Mouse (Mus musculus): ENCODE data around the gene Ccdc51. TPM values are rescaled to one million over a fixed set of nuclear protein-coding genes. Genes with fewer than 3 reads are reported as not detected.

Ccdc51 gene
- polyA plus RNA-seq, 1 experiment from 2014 or later: 13.9 TPM

DNA sequence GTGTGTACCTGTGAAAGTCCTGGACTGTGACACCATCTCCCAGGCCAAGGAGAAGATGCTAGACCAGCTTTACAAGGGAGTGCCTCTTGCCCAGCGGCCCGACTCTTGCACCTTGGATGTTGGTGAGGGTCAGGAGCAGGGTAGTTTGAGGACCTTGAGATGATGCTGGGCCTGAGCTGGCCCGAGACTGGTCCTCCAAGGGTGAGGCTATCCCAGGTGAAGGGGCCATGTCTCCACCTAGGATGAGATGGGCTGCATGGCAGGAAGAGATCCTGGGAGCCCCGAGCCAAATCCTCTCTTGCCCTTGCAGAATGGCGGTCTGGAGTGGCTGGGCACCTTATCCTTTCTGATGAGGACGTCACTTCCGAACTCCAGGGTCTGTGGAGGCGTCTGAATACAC, 31.0 kb downstream of the Ccdc51 start:
- ATAC-seq (ENCODE audit: insufficient number of reproducible peaks, insufficient read depth, low FRiP score, low TSS enrichment): no peak
- no peak overlapping the region for H3K4me3 ChIP-seq
- no peaks in the 10 kb centered on the region for H3K9me3 ChIP-seq
- 90% methylated on average over 8 of the region's 8 CpGs for WGBS
- peaks cover 100% of the 10 kb centered on the region for H3K36me3 ChIP-seq
- H3K9ac ChIP-seq: no peak overlapping the region
- no peak overlapping the region for H3K27ac ChIP-seq
- H3K4me1 ChIP-seq: no peaks in the 10 kb centered on the region
- H3K27me3 ChIP-seq: no peaks in the 10 kb centered on the region
- no peak overlapping the region for H3K4me2 ChIP-seq (replicated peaks)

GRCm38 (mm10) chr9:109114276-109114675, 32.0 kb downstream of the Ccdc51 start:
- no peak overlapping the region for H3K4me3 ChIP-seq
- no peak overlapping the region for H3K9ac ChIP-seq
- no peak overlapping the region for H3K27ac ChIP-seq
- H3K36me3 ChIP-seq: peaks cover 99% of the 10 kb centered on the region
- no peaks in the 10 kb centered on the region for H3K27me3 ChIP-seq
- no peaks in the 10 kb centered on the region for H3K4me1 ChIP-seq
- H3K9me3 ChIP-seq: no peaks in the 10 kb centered on the region
- WGBS: 95% methylated on average over 11 of the region's 11 CpGs
- no peak overlapping the region for H3K4me2 ChIP-seq (replicated peaks)
- ATAC-seq (ENCODE audit: insufficient number of reproducible peaks, insufficient read depth, low FRiP score, low TSS enrichment): no peak

DNA sequence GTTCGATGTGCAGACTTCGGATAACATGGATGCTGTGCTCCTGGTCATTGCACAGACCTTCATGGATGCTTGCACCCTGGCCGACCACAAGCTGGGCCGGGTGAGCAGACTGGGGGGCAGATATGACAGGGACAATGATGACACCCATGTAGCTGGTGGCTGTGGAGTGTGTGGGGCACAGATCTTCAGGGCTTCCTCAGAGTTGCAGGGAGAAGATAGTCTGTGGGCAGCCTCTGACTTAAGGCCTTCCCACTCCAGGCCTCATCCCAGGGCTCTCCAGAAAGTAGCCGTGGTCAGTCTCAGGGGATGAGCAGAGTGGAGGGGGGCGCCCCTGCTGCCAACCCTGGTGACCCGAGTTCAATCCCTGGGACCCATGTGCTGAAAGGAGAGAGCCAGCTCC, 32.6 kb downstream of the Ccdc51 start:
- Histone ChIP-seq H3K9ac (no peak overlapping the region), H3K4me3 (no peak overlapping the region), H3K36me3 (peaks cover 99% of the 10 kb centered on the region), H3K9me3 (no peaks in the 10 kb centered on the region), H3K4me1 (no peaks in the 10 kb centered on the region), H3K27ac (no peak overlapping the region), H3K4me2 (replicated peaks) (no peak overlapping the region), H3K27me3 (no peaks in the 10 kb centered on the region)
- ATAC-seq (ENCODE audit: insufficient number of reproducible peaks, insufficient read depth, low FRiP score, low TSS enrichment): no peak
- 88% methylated on average over 7 of the region's 7 CpGs for WGBS

DNA sequence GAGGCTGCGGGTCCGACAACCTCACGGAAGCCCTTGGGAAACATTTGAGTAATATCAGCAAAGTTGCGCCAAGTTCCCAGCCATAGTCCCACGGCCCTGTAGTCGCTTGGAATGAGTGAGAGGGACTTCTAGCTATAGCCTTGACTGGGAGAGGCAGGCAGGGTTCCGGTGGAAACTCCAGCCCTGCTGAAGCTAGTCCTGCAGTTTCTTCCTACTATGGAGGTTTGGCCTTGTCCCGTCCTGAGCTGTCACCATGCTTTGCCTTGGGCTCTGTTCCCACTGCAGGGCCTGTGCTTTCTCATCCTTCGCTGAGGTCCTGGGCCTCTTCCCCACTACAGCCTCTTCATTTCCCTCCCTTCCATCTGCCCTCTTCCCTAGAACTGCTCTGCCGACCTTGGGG, 33.9 kb downstream of the Ccdc51 start:
- H3K36me3 ChIP-seq: peaks cover 91% of the 10 kb centered on the region
- WGBS: 92% methylated on average over 10 of the region's 10 CpGs
- ATAC-seq (ENCODE audit: insufficient number of reproducible peaks, insufficient read depth, low FRiP score, low TSS enrichment): no peak

GRCm38 (mm10) chr9:109118106-109118505, 35.8 kb downstream of the Ccdc51 start:
- Histone ChIP-seq H3K4me2 (replicated peaks) (no peak overlapping the region), H3K9ac (no peak overlapping the region), H3K27me3 (no peaks in the 10 kb centered on the region), H3K9me3 (no peaks in the 10 kb centered on the region), H3K27ac (no peak overlapping the region), H3K4me1 (no peaks in the 10 kb centered on the region), H3K4me3 (no peak overlapping the region), H3K36me3 (peaks cover 72% of the 10 kb centered on the region)
- WGBS: 87% methylated on average over 4 of the region's 4 CpGs
- ATAC-seq (ENCODE audit: insufficient number of reproducible peaks, insufficient read depth, low FRiP score, low TSS enrichment): no peak

More for the DNA sequence above, 33.9 kb downstream of the Ccdc51 start:
- H3K27ac ChIP-seq: no peak overlapping the region
- H3K4me1 ChIP-seq: no peaks in the 10 kb centered on the region
- no peak overlapping the region for H3K4me3 ChIP-seq
- H3K9ac ChIP-seq: no peak overlapping the region
- H3K9me3 ChIP-seq: no peaks in the 10 kb centered on the region
- no peak overlapping the region for H3K4me2 ChIP-seq (replicated peaks)
- H3K27me3 ChIP-seq: no peaks in the 10 kb centered on the region

- Histone ChIP-seq H3K36me3 (peaks cover 57% of the 10 kb centered on the region), H3K4me2 (replicated peaks) (no peak overlapping the region), H3K9me3 (no peaks in the 10 kb centered on the region), H3K27ac (no peak overlapping the region), H3K27me3 (no peaks in the 10 kb centered on the region), H3K9ac (no peak overlapping the region), H3K4me3 (no peak overlapping the region), H3K4me1 (no peaks in the 10 kb centered on the region)
- 94% methylated on average over 9 of the region's 9 CpGs for WGBS
- ATAC-seq (ENCODE audit: insufficient number of reproducible peaks, insufficient read depth, low FRiP score, low TSS enrichment): no peak
Measured at GRCm38 (mm10) chr9:109119571-109119970, 37.3 kb downstream of the Ccdc51 start.

DNA sequence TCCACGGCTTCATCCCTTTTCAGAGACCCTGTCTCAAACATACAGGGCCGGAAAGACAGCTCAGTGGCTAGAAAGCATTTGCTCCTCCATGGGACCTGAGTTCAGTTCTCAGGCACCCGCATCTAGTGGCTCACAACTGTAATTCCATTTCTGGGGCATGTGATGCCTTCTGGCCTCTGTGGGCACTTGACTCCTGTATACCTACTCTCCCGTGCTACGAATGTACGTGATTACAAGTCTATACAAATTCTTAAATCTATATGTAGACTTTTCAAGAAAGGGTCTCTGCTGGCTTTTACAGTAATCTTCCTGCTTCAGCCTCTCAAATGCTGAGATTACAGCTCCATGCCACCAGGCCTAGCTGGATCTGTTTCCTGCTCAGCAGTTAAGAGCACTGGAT, 38.7 kb downstream of the Ccdc51 start:
- Histone ChIP-seq H3K4me2 (replicated peaks) (no peak overlapping the region), H3K4me3 (no peak overlapping the region), H3K27me3 (no peaks in the 10 kb centered on the region), H3K27ac (no peak overlapping the region), H3K36me3 (peaks cover 43% of the 10 kb centered on the region), H3K4me1 (no peaks in the 10 kb centered on the region), H3K9ac (no peak overlapping the region), H3K9me3 (no peaks in the 10 kb centered on the region)
- ATAC-seq (ENCODE audit: insufficient number of reproducible peaks, insufficient read depth, low FRiP score, low TSS enrichment): no peak
- WGBS: 87% methylated on average over 6 of the region's 6 CpGs

- Histone ChIP-seq H3K4me3 (no peak overlapping the region), H3K9ac (no peak overlapping the region), H3K4me1 (no peaks in the 10 kb centered on the region), H3K36me3 (peaks cover 27% of the 10 kb centered on the region), H3K4me2 (replicated peaks) (no peak overlapping the region), H3K9me3 (no peaks in the 10 kb centered on the region), H3K27me3 (no peaks in the 10 kb centered on the region), H3K27ac (no peak overlapping the region)
- 47% methylated on average over 2 of the region's 2 CpGs for WGBS
- ATAC-seq (ENCODE audit: insufficient number of reproducible peaks, insufficient read depth, low FRiP score, low TSS enrichment): no peak
Measured at GRCm38 (mm10) chr9:109122553-109123085, 40.3 kb downstream of the Ccdc51 start.

DNA sequence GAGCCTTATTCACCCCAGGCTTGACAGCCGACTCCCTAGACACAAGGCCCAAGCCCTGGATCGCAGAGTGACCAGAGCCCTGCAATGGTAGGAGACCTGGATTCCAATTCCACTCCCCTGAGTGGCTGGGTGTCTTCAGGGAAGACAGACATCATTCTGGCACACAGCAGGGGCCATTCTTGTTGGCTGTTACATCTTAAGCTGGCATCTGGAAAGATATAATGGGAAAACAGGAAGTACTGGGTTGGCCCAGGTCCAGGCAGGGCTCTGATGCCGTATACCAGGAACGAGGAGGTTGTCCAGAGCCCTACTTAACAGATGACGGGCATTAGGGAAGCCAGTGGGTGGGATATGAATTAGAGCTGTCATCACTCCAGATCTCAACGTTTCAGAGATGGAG, 41.0 kb downstream of the Ccdc51 start:
- no peak overlapping the region for H3K4me3 ChIP-seq
- 54% methylated on average over 6 of the region's 6 CpGs for WGBS
- no peak overlapping the region for H3K4me2 ChIP-seq (replicated peaks)
- no peak overlapping the region for H3K9ac ChIP-seq
- no peak for ATAC-seq (ENCODE audit: insufficient number of reproducible peaks, insufficient read depth, low FRiP score, low TSS enrichment)
- no peak overlapping the region for H3K27ac ChIP-seq
- H3K9me3 ChIP-seq: no peaks in the 10 kb centered on the region
- H3K36me3 ChIP-seq: peaks cover 20% of the 10 kb centered on the region
- H3K4me1 ChIP-seq: no peaks in the 10 kb centered on the region
- no peaks in the 10 kb centered on the region for H3K27me3 ChIP-seq

DNA sequence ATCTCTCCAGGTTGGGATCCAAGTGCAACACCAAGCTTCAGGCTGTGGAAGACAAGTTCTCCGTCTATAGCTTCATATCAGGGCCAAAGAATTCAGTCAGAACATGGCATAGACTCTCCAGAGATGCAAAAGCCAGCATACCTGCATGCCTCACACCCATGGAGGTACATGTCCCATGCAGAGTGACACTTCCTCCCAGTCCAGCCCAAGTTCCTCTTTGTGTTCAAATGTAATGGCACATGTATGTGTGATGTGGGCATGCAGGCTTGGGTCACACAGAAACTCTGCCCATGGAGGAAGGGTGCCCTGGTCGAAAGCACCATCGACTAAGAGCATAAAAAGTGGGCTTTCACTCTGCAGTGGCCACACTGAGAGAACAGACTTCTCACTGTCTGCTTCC, 41.9 kb downstream of the Ccdc51 start:
- Histone ChIP-seq H3K36me3 (peaks cover 11% of the 10 kb centered on the region; the same call in 1 of the 2 replicates), H3K27ac (no peak overlapping the region), H3K9me3 (no peaks in the 10 kb centered on the region), H3K27me3 (no peaks in the 10 kb centered on the region), H3K4me1 (no peaks in the 10 kb centered on the region), H3K4me3 (no peak overlapping the region), H3K9ac (no peak overlapping the region), H3K4me2 (replicated peaks) (no peak overlapping the region)
- no peak for ATAC-seq (ENCODE audit: insufficient number of reproducible peaks, insufficient read depth, low FRiP score, low TSS enrichment)
- 89% methylated on average over 3 of the region's 3 CpGs for WGBS

DNA sequence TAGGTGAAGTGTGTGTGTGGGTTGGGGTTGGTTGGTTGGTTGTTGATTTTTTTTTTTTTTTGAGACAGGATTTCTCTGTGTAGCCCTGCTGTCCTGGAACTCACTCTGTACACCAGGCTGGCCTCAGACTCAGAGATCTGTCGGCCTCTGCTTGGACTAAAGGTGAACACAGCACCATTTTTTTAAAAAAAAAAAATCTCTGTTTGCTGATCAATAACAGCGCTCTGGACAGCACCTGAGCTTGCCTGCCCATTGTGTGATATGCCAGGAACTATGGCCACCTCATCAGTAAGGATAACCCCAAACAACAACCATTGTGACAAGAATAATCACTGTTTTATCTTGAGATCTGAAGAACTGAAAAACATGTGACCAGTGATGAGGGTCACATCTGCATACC, 42.8 kb downstream of the Ccdc51 start:
- no peak for ATAC-seq (ENCODE audit: insufficient number of reproducible peaks, insufficient read depth, low FRiP score, low TSS enrichment)
- H3K36me3 ChIP-seq: peaks cover 5% of the 10 kb centered on the region; the same call in 1 of the 2 replicates
- no peaks in the 10 kb centered on the region for H3K9me3 ChIP-seq

GRCm38 (mm10) chr9:109125481-109125880, 43.2 kb downstream of the Ccdc51 start:
- no peaks in the 10 kb centered on the region for H3K4me1 ChIP-seq
- H3K9me3 ChIP-seq: no peaks in the 10 kb centered on the region
- no peak overlapping the region for H3K4me2 ChIP-seq (replicated peaks)
- no peak overlapping the region for H3K9ac ChIP-seq
- H3K36me3 ChIP-seq: peaks cover 3% of the 10 kb centered on the region; the same call in 1 of the 2 replicates
- ATAC-seq (ENCODE audit: insufficient number of reproducible peaks, insufficient read depth, low FRiP score, low TSS enrichment): no peak
- WGBS: 70% methylated on average over 3 of the region's 3 CpGs
- no peak overlapping the region for H3K4me3 ChIP-seq
- H3K27ac ChIP-seq: no peak overlapping the region
- H3K27me3 ChIP-seq: no peaks in the 10 kb centered on the region

More for the DNA sequence above, 42.8 kb downstream of the Ccdc51 start:
- no peak overlapping the region for H3K4me2 ChIP-seq (replicated peaks)
- WGBS: 80% methylated on average over 2 of the region's 2 CpGs
- H3K4me1 ChIP-seq: no peaks in the 10 kb centered on the region
- no peak overlapping the region for H3K4me3 ChIP-seq
- no peak overlapping the region for H3K9ac ChIP-seq
- H3K27ac ChIP-seq: no peak overlapping the region
- H3K27me3 ChIP-seq: no peaks in the 10 kb centered on the region

DNA sequence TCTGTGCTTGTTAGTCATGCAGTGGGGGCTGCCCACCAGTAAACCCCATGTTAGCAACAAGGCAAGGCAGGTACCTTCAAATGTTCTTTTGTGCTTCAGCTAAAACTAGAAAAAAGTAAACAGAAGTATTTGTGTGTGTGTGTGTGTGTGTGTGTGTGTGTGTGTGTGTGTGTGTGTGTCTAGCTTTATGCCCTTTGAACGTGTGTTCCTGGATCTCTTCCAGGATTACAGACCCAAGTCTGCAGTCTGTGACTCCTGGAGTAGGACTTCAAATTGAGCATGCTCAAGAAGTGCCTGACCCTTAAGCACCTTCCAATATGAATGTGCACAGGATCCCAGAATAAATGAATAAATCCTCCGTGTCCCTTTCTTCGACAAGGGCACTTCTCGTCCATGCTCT, 44.8 kb downstream of the Ccdc51 start:
- WGBS: 82% methylated on average over 4 of the region's 4 CpGs
- Histone ChIP-seq H3K27me3 (no peaks in the 10 kb centered on the region), H3K27ac (no peak overlapping the region)

More for the DNA sequence above, 44.8 kb downstream of the Ccdc51 start:
- Histone ChIP-seq H3K9ac (no peak overlapping the region), H3K9me3 (no peaks in the 10 kb centered on the region), H3K4me2 (replicated peaks) (no peak overlapping the region), H3K4me3 (no peak overlapping the region), H3K36me3 (no peaks in the 10 kb centered on the region), H3K4me1 (no peaks in the 10 kb centered on the region)
- no peak for ATAC-seq (ENCODE audit: insufficient number of reproducible peaks, insufficient read depth, low FRiP score, low TSS enrichment)
